Mouse (Mus musculus): ENCODE data around the gene Slc18b1.
"Not testable (repeated sequence)": the region's sequence is repeated elsewhere in the genome, so short reads cannot be mapped to it uniquely, and the experiment has no call there.

The Slc18b1 gene

GRCm38 (mm10) chr10:23796551-23797503, at the start of gene Slc18b1:
TSS of gene Slc18b1 (plus strand) at chr10:23796986.
- DNase-seq (ENCODE audit: low spot score), result peak; percentile 65

- DNase-seq (ENCODE audit: low spot score), result no peak
These were observed 42.6 kb upstream of the Slc18b1 start for GRCm38 (mm10) chr10:23754166-23754565.

GRCm38 (mm10) chr10:23777288-23777945, 19.4 kb upstream of the Slc18b1 start:
- DNase-seq (ENCODE audit: low spot score), result no peak

- no peak for DNase-seq (ENCODE audit: low spot score)
These were observed 16.1 kb upstream of the Slc18b1 start for GRCm38 (mm10) chr10:23780539-23781275.

- DNase-seq (ENCODE audit: low spot score), result no peak
These were observed 14.7 kb upstream of the Slc18b1 start for GRCm38 (mm10) chr10:23781760-23782735.

- DNase-seq (ENCODE audit: low spot score), result no peak
These were observed 13.8 kb upstream of the Slc18b1 start for GRCm38 (mm10) chr10:23782855-23783492.

GRCm38 (mm10) chr10:23783493-23783884, 13.3 kb upstream of the Slc18b1 start:
- no peak for DNase-seq (ENCODE audit: low spot score)

- DNase-seq (ENCODE audit: low spot score), result no peak
These were observed 12.7 kb upstream of the Slc18b1 start for GRCm38 (mm10) chr10:23784121-23784520.

GRCm38 (mm10) chr10:23785599-23785998, 11.2 kb upstream of the Slc18b1 start:
- DNase-seq (ENCODE audit: low spot score), result not testable (repeated sequence)

- DNase-seq (ENCODE audit: low spot score), result no peak
These were observed 10.7 kb upstream of the Slc18b1 start for GRCm38 (mm10) chr10:23786040-23786439.

GRCm38 (mm10) chr10:23786631-23787038, 10.2 kb upstream of the Slc18b1 start:
- DNase-seq (ENCODE audit: low spot score), result not testable (repeated sequence)

- peak; percentile 99 for DNase-seq (ENCODE audit: low spot score)
These were observed 9.5 kb upstream of the Slc18b1 start, which contains the start of gene Rps12 for GRCm38 (mm10) chr10:23787062-23787821. TSS of gene Rps12 (minus strand) at chr10:23787275.

GRCm38 (mm10) chr10:23788056-23788600, 8.7 kb upstream of the Slc18b1 start:
- no peak for DNase-seq (ENCODE audit: low spot score)

- no peak for DNase-seq (ENCODE audit: low spot score)
These were observed 790 bp upstream of the Slc18b1 start for GRCm38 (mm10) chr10:23795871-23796520.

GRCm38 (mm10) chr10:23797606-23798005, 820 bp downstream of the Slc18b1 start:
- no peak for DNase-seq (ENCODE audit: low spot score)

GRCm38 (mm10) chr10:23798142-23798541, 1.4 kb downstream of the Slc18b1 start:
- DNase-seq (ENCODE audit: low spot score), result no peak

- no peak for DNase-seq (ENCODE audit: low spot score)
These were observed 3.1 kb downstream of the Slc18b1 start for GRCm38 (mm10) chr10:23799933-23800332.

- DNase-seq (ENCODE audit: low spot score), result no peak
These were observed 6.1 kb downstream of the Slc18b1 start for GRCm38 (mm10) chr10:23802911-23803310.

- no peak for DNase-seq (ENCODE audit: low spot score)
These were observed 7.9 kb downstream of the Slc18b1 start for GRCm38 (mm10) chr10:23804665-23805064.

All from embryo, embryonic 10.5 days (tissue).